Mouse (Mus musculus): ENCODE results near the gene Gnb5. TPM values are rescaled to one million over a fixed set of nuclear protein-coding genes. Genes with fewer than 3 reads are reported as not detected.

Gene Gnb5
- total RNA-seq (2021), result 10 to 100 TPM; 12.1 to 14.9 TPM
- long read RNA-seq, experiment 1, transcript Gnb5-206 (11 exons, 2,105 nt), result major isoform, 29 of 29 reads
- long read RNA-seq, experiment 1, partial matches to known transcripts, result 0 of 29 reads
- long read RNA-seq, experiment 1, other reads (novel, unspliced or antisense), result 0 of 29 reads
- long read RNA-seq, experiment 2, transcript Gnb5-206 (11 exons, 2,105 nt), result major isoform, 19 of 23 reads
- long read RNA-seq, experiment 2, partial matches to known transcripts, result 1 of 23 reads
- long read RNA-seq, experiment 2, other reads (novel, unspliced or antisense), result 3 of 23 reads

DNA sequence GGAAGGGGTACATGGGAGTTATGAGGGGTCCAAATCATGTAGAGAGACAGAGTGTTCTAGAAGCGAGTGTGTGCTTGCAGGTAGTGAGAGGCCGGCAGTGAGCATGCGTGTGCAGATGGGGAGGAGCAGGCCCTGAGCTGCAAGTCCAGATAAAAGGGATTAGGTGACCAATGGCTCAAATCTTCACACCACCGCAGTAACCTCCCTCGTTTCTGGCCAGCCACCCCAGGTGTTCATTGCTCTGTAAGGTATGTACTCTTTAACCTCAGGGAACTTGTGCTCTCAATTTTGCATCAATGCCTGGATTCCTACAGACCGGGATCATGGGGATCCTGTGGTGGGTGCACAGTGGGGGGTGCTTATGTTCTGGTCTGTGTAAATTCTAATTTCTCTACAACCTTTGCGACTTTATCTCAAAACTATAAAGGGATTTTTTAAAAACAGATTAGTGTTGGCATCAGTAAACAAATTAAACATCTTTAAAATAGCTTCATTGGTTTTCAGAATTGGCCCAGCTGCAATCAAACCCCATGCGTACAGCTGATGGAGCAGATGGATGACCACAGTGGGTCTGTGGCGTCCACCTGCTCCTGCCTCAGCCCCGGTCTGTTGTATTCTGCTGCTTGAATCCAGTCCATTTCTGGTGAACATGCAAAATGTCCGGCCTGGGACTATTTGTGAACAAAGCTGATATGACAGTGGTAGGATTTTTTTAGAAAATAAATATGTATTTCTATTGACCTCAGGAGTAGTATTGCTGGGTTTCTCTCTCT, at the start of gene Gnb5:
Gnb5 (plus strand) TSS at position 163 of the 773 bp plus-strand sequence.
- no peak for DNase-seq (ENCODE audit: low spot score in 2 of 2)

DNA sequence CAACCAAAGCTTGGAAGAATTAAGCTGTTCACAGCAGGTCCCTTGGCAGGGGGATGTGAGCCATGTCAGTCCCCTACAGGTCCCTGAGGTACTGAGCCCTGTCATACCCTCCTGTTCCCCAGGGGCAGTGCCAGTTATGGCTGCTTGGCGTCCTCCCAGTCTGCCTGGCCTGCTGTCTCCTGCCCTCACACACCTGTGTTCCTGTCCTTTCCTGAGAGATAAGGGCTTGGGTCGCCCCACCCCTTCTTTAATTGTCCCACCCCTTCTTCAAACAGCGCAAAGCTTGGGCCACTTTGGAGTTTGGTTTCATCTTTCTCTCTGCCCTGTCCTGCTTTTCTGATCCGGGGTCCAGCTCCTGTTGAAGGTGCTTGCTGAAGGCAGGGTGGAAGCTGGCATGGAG, 47.3 kb upstream of the Gnb5 start:
- no peak for DNase-seq (ENCODE audit: low spot score in 2 of 2)

DNA sequence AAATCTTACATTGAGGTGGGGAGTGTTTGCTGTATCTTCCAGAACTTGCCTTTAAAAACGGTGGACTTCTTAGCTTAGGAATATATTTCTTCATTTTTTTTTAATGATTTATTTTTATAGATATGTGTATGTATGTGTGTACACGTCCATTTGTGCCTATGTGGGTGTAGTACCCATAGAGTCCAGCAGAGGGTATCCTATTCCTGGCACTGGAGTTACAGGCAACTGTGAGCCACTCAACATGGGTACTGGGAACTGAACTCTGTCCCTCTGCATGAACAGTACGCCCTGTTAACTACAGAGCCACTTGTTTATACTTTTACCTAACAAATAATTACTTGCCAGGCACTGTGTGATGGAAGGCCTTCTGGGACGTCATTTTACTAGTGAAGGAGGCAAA, 46.4 kb upstream of the Gnb5 start:
- DNase-seq (ENCODE audit: low spot score in 2 of 2), result no peak

DNA sequence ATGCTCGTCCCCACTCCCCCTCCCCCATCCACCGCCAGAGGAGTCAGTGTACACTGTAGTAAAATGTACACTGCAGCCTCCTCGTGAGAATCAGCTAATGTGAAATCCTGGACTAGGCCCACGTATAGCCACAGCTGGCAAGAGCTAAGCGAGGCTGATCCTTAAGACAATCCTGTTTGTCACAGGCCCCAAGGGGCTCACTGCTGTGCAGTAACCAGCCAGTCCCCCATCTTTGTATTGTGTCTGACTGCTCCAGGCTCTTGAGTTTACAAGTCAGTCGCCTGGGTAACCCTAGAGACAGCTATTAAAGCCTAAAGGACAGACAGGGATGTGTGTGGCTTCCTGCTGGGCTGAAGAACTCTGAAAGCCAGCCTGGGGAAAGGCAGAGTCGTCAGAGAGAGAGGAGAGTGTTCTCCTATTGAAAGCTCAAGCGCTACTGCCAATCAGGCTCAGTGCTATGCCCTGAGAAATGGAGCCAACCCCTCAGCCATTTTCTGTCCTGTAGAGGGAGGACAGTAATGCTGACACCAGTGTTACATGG, 44.7 kb upstream of the Gnb5 start:
- DNase-seq (ENCODE audit: low spot score in 2 of 2), result no peak

DNA sequence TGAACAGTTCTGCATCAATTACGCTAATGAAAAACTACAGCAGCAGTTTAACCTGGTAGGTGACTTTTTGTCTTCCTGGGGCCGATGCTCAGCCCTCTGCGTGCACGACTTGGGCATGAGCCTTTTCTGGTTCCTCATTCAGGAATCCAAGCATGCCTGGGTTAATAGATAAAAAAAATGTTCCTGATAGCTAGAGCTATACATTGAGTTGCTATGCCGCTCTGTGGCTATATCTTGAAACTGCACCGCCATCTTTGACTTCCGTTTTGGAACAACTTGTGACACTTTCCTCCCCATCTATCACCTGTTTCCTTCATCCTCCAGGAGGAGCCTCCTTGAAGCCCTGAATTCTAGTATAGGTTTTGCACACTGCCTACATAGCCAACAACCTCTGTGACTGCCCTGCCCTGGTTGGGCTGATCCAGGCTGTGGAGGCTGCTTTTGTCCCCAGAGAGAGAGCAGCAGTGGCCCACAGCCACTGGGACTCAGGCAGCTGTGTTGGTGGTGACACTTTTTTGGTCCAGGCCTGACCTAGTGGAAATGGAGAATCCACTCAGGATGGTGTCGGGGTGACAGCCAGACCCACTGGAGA, 43.8 kb upstream of the Gnb5 start:
- no peak for DNase-seq (ENCODE audit: low spot score in 2 of 2)

DNA sequence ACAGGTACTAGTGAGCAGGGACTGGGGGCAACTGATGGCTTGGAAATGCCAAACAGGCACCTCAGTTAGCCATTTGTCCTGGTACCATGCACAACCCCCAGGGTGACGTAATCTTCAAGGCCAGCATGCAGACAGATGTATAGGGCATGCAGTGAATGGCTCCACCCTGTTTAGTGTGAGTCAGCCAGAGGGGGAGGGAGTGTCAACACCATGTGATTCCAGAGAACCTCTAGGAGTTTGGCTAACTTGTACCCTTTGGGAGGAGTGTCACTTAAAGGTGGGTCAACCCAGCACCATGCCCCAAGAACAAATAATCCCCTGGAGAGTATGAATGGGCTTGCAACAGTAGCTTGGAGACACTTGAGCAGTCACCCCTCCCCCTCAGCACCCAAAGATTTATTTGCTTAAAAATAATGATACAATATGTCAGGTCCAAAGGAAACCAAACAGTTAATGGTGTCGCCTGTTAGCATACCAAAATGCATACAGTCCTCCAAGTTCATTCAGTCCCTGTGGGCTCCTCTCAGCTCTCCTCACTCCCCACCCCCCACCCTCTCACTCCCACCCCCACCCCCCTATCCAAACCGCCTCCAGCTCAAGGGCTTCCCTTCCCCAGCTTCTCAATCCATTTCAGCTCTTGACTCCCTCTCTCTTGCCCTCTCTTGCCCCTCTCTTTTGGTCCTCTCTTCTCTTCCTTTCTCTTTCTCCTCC, 41.9 kb upstream of the Gnb5 start:
- DNase-seq (ENCODE audit: low spot score in 2 of 2), result no peak

DNA sequence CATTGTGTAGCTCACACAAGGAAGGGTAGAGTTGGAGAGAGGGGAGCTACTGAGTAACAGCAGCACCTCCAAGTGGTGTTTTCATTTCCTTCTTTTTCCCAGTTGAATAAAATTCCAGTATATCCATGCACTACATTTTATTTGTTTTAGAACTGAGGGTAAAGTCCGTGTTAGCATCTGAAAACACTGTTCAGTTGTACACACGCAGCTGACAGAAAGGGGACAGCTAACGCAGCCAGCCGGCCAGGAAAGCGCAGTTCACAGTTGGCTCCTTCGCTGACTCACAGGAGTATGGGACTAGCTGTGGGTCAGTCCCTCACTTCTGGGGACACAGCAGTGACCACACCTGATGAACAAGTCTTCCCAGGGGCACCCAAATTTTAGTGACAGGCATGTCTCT, 38.9 kb upstream of the Gnb5 start:
- DNase-seq (ENCODE audit: low spot score in 2 of 2), result no peak

DNA sequence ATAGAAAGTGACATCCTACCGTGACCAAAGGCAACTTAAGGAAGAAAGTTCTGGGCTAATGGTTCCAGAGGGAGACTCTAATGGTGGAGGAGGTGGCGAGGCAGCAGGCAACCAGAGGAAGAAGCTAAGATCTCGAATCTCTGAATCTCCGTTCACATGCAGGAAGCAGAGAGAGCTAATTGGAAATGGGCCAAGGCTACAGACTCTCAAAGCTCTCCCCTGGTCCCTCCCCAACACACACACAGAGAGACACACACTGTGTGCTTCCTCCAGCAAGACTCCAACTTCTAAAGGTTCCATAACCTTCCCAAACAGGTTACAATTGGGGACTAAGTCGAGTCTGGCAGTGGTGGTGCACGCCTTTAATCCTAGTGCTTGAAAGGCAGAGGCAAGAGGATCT, 35.7 kb upstream of the Gnb5 start:
- no peak for DNase-seq (ENCODE audit: low spot score in 2 of 2)

DNA sequence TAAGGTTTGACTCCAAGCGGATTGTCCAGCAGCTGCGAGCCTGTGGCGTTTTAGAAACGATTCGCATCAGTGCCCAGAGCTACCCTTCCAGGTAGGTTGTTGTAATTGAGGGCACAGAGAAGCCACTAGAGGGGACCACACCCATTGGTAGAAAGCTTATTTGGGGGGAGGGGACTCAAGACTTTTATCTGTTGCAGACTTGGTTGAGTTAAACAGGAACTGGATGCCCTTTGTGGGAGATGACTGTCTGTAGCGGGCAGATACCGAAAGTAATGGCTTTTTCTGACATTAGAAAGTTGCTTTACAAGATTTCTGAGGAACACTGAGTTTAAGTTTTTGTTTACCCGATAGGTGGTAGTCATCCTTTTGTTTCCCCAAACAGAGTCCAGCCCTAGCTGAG, 34.5 kb upstream of the Gnb5 start:
- no peak for DNase-seq (ENCODE audit: low spot score in 2 of 2)

DNA sequence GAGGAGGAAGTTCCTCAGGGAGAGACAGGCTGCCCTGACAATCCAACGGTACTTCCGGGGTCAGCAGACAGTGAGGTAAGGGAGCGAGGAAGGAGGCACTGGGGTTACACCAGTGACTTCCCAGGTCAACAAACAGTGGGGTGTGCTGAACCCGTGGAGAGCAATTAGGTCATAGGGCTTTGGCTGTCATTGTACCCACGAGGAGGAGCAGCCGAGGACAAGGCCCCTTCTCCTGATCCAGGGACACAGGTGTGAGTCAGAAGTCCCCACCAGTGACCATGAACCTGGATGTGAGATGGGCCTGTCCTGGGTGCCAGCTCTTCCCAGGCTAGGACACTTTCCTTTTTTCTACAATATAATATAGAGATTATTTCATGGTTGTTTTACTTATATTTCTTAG, 32.4 kb upstream of the Gnb5 start:
- DNase-seq (ENCODE audit: low spot score in 2 of 2), result no peak

DNA sequence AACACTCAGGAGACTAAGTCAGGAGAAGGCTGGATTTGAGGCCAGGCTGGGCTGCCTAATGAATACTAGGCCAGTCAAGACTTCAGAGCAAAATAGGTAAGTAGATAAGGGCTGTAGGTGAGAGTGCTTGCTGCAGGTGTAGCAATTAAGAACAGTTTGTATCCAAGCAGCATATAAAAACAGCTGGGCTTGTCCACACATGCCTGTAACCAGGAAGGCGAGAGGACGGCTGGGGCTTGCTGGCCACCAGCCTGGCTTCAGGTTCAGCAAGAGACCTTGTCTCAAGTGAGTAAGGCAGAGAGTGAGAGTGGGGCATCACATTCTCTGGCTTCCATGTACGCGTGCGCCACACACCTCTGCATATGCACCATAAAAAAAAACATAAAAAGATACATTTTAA, 31.6 kb upstream of the Gnb5 start:
- DNase-seq (ENCODE audit: low spot score in 2 of 2), result no peak

DNA sequence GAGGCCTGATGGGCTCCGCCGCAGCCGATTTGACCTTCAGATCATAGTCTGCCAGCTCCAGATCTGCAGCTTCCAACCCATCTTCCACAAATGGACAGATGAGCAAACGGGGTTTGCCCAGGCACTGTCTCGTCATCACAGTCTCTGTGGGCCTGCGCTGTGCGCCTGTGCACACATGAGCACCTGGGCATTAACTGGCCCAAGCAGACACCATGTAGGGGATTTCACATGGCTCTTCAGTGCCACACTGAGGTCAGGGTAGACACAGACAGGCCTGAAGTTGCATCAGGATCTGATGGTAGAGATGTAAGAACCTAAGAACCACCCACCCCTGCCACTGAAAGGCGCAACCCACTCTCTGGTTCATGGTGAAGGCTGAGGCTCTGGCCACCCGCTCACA, 31.0 kb upstream of the Gnb5 start:
- DNase-seq (ENCODE audit: low spot score in 2 of 2), result no peak

DNA sequence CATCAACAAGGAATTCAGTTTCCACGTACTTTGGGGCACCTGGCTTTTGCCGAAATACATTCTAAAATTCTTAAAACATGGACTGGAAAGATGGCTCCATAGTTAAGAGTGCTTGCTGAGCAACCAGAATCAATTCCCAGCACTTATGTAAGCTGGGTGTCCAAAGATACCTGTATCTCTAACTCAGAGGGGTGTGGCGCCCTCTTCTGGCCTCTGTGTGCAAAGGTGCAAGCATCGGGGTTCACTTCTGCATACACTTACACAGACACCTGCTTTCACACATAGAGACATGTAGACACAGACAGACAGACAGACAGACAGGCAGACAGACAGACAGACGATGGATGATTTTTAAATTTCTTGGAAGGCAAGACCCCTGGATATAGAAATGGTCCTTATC, 25.3 kb upstream of the Gnb5 start:
- DNase-seq (ENCODE audit: low spot score in 2 of 2), result peak in 1 of 2 experiments; percentile 24

DNA sequence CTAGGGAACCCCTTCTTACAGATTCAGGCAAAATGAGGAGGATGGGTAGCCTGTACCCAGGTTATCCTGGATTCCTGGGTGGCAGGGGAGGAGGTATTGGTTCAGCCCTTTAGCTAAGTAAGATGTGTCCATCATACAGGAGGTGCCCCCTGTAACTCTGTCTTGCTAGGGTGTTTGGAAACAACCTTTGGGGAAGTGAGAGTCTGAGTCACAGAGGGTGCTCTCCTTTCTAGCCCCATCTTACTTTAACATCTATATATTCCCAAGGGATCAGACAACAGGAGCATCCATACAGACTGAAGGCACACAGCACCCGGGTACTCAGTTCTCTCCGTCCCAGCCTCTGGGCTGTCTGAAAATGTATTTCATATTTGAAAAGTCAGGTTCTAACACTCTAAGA, 23.9 kb upstream of the Gnb5 start:
- DNase-seq (ENCODE audit: low spot score in 2 of 2), result no peak

DNA sequence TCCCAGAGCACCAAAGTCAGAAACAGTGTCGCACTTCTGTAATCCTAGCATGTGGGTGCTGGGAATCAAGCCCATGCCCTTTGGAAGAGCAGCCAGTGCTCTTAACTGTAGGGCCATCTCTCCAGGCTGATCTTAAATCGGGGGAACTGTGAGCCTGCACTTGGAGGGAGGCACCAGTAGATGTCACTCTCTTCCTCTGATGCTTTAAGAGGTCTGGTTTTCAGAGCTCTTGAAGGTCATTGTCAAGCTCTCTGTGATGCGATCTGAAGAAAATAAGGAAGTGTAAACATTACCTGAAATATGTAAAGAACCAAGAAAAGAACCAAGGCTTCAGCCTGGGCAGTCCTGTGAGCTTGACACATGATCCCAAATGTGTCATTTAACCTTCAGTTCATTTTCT, 23.3 kb upstream of the Gnb5 start:
- no peak for DNase-seq (ENCODE audit: low spot score in 2 of 2)

DNA sequence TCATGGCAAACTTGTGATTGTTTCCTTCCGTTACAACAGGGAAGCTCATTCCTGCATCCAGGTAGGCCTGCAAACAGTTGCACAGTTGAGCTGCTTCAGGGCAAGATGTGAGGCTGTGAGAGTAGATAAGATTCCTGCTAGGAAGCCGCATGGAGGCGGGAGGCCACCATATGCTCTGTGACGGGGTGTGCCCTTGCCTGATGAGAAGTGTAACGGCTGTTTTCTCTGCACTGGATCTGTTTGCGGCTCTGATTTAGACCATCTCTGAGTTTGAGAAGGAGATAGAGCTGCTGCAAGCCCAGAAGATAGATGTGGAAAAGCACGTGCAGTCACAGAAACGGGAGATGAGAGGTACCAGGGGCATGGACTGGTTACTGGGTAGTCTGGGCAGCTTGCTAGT, 22.5 kb upstream of the Gnb5 start:
- no peak for DNase-seq (ENCODE audit: low spot score in 2 of 2)

DNA sequence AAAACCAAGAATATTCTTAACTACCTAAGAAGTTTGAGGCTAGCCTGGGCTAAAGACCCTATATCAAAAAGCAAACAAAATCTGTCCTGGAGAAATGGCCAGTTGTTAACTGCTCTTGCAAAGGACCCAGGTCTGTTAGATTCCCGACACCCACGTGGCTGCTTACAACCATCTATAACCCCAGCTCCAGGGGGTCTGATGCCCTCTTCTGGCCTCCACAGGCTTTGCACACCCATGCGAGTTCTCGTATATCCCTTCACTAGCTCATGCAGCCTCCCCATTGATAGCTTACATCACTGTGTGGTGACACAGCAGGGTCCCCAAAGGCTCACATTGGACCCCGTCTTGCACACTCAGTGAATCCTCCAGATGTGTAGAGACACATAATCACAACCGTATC, 20.7 kb upstream of the Gnb5 start:
- no peak for DNase-seq (ENCODE audit: low spot score in 2 of 2)

DNA sequence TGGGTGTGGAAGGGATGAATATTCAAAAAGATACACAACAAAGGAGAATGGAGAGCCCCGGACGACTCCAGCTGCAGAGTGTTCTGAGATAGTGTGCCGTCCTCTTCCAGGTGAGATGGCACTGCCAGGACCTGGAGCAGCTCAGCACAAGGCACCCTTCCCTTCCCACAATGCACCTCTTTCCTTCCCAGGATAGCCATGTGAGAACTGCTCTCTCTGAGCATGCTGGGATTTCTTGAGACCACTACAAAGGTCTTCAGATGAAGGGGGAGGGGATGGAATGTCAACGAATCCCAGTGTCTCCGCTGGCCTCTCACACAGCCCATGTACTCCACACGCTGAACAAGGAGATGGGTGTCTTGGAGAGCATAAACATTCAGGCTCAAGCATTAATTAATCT, 18.5 kb upstream of the Gnb5 start:
- no peak for DNase-seq (ENCODE audit: low spot score in 2 of 2)

DNA sequence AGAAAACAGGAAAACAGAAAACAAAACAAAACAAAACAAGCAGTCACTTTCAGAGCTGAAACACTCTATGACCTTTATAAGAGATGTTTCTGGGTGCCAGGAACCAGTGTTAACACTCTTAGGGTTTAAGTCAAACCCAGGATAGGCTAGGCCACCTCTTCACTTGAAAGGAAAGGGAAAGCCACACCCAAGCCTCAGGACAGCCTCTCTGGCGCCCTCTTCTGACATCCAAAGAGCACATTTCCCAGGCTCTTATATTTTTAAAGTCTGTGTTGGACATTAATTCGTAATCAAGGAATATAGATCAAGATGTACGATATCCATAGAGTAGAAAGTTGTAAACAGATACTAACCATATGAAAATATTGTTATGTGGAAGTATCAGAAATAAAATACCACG, 16.5 kb upstream of the Gnb5 start:
- no peak for DNase-seq (ENCODE audit: low spot score in 2 of 2)

DNA sequence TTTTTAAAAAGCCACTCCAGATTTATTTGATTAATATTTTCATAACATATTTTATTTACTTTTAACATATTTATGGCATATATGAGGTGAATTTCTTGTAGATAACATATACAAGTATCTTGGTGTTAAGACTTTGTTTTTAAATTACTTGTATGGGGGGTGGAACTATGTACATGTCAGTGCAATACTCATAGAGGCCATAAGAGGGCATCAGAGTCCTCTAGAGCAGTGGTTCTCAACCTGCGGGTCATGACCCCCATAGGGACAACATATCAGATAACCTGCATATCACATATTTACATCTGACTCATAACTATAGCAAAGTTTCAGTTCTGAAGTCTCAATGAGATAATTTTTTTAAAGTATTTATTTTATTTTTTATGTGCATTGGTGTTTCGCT, 6.7 kb upstream of the Gnb5 start:
- DNase-seq (ENCODE audit: low spot score in 2 of 2), result no peak

DNA sequence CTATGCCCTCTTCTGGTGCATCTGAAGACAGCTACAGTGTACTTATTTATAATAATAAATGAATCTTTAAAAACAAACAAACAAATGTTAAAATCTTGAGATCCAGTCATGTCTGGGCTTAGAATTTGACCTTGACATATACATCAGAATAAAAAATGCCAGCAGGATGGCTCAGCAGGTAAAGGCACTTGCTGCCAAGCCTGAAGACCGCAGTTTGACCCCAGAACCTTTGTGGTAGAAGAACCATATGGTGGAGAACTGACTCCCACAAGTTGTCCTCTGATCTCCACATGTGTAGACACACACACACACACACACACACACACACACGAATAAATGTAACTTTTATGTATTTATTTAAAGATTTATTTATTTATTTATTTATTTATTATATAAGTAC, 3.1 kb upstream of the Gnb5 start:
- no peak for DNase-seq (ENCODE audit: low spot score in 2 of 2)
